Mouse (Mus musculus): ENCODE results near the gene Xpnpep2. TPM values are rescaled to one million over a fixed set of nuclear protein-coding genes. Genes with fewer than 3 reads are reported as not detected.

Xpnpep2 gene
- polyA plus RNA-seq, 1 experiment: 170 TPM

GRCm38 (mm10) chrX:48126903-48127476 lies 18.5 kb downstream of the Xpnpep2 start:
- no peaks in the 10 kb centered on the region for H3K27me3 ChIP-seq (ENCODE audit: control insufficient read depth, insufficient read depth, low read length)
- no peak overlapping the region for H3K27ac ChIP-seq (ENCODE audit: insufficient read depth, low read depth, low read length)
- no peaks in the 10 kb centered on the region for H3K4me1 ChIP-seq (ENCODE audit: control insufficient read depth, insufficient read depth, insufficient read length, low read length)
- WGBS: 82% methylated on average over 6 of the region's 6 CpGs
- H3K4me3 ChIP-seq (ENCODE audit: low read depth, low read length): no peak overlapping the region
- H3K36me3 ChIP-seq (ENCODE audit: control insufficient read depth, insufficient read depth, low read length): peaks cover 6% of the 10 kb centered on the region
- TF ChIP-seq CTCF (IDR thresholded peaks at IDR 0.05; ENCODE audit: extremely low read depth, insufficient read length, insufficient replicate concordance, low read depth, low read length) (no peak), POLR2A (IDR thresholded peaks at IDR 0.05; ENCODE audit: low read depth, low read length) (no peak)

- 66% methylated on average over 6 of the region's 6 CpGs for WGBS
- TF ChIP-seq CTCF (IDR thresholded peaks at IDR 0.05; ENCODE audit: extremely low read depth, insufficient read length, insufficient replicate concordance, low read depth, low read length) (no peak), POLR2A (IDR thresholded peaks at IDR 0.05; ENCODE audit: low read depth, low read length) (no peak)
- Histone ChIP-seq H3K4me1 (ENCODE audit: control insufficient read depth, insufficient read depth, insufficient read length, low read length) (no peaks in the 10 kb centered on the region), H3K27me3 (ENCODE audit: control insufficient read depth, insufficient read depth, low read length) (no peaks in the 10 kb centered on the region), H3K4me3 (ENCODE audit: low read depth, low read length) (no peak overlapping the region), H3K36me3 (ENCODE audit: control insufficient read depth, insufficient read depth, low read length) (peaks cover 6% of the 10 kb centered on the region), H3K27ac (ENCODE audit: insufficient read depth, low read depth, low read length) (no peak overlapping the region)
These were observed 19.1 kb downstream of the Xpnpep2 start for GRCm38 (mm10) chrX:48127502-48128218.

GRCm38 (mm10) chrX:48129167-48129566 lies 20.6 kb downstream of the Xpnpep2 start:
- no peak for TF ChIP-seq POLR2A (IDR thresholded peaks at IDR 0.05; ENCODE audit: low read depth, low read length)
- no peak for TF ChIP-seq CTCF (IDR thresholded peaks at IDR 0.05; ENCODE audit: extremely low read depth, insufficient read length, insufficient replicate concordance, low read depth, low read length)
- no peak overlapping the region for H3K27ac ChIP-seq (ENCODE audit: insufficient read depth, low read depth, low read length)
- H3K4me3 ChIP-seq (ENCODE audit: low read depth, low read length): no peak overlapping the region
- no peaks in the 10 kb centered on the region for H3K4me1 ChIP-seq (ENCODE audit: control insufficient read depth, insufficient read depth, insufficient read length, low read length)
- H3K36me3 ChIP-seq (ENCODE audit: control insufficient read depth, insufficient read depth, low read length): peaks cover 4% of the 10 kb centered on the region
- 73% methylated on average over 1 of the region's 1 CpGs for WGBS
- H3K27me3 ChIP-seq (ENCODE audit: control insufficient read depth, insufficient read depth, low read length): no peaks in the 10 kb centered on the region

- no peak overlapping the region for H3K27ac ChIP-seq (ENCODE audit: insufficient read depth, low read depth, low read length)
- WGBS: 90% methylated on average over 4 of the region's 4 CpGs
These were observed 28.4 kb downstream of the Xpnpep2 start for GRCm38 (mm10) chrX:48136935-48137334.

GRCm38 (mm10) chrX:48138011-48138410 lies 29.5 kb downstream of the Xpnpep2 start:
- Histone ChIP-seq H3K27me3 (ENCODE audit: control insufficient read depth, insufficient read depth, low read length) (no peaks in the 10 kb centered on the region), H3K27ac (ENCODE audit: insufficient read depth, low read depth, low read length) (no peak overlapping the region), H3K36me3 (ENCODE audit: control insufficient read depth, insufficient read depth, low read length) (no peaks in the 10 kb centered on the region), H3K4me1 (ENCODE audit: control insufficient read depth, insufficient read depth, insufficient read length, low read length) (peaks cover 20% of the 10 kb centered on the region; the same call in 1 of the 2 replicates), H3K4me3 (ENCODE audit: low read depth, low read length) (no peak overlapping the region)
- TF ChIP-seq CTCF (IDR thresholded peaks at IDR 0.05; ENCODE audit: extremely low read depth, insufficient read length, insufficient replicate concordance, low read depth, low read length): no peak
- no peak for TF ChIP-seq POLR2A (IDR thresholded peaks at IDR 0.05; ENCODE audit: low read depth, low read length)
- 77% methylated on average over 6 of the region's 6 CpGs for WGBS

More at GRCm38 (mm10) chrX:48136935-48137334, 28.4 kb downstream of the Xpnpep2 start:
- Histone ChIP-seq H3K36me3 (ENCODE audit: control insufficient read depth, insufficient read depth, low read length) (no peaks in the 10 kb centered on the region), H3K27me3 (ENCODE audit: control insufficient read depth, insufficient read depth, low read length) (no peaks in the 10 kb centered on the region), H3K4me3 (ENCODE audit: low read depth, low read length) (no peak overlapping the region), H3K4me1 (ENCODE audit: control insufficient read depth, insufficient read depth, insufficient read length, low read length) (peaks cover 11% of the 10 kb centered on the region; the same call in 1 of the 2 replicates)
- TF ChIP-seq POLR2A (IDR thresholded peaks at IDR 0.05; ENCODE audit: low read depth, low read length) (no peak), CTCF (IDR thresholded peaks at IDR 0.05; ENCODE audit: extremely low read depth, insufficient read length, insufficient replicate concordance, low read depth, low read length) (no peak)

- no peak for TF ChIP-seq CTCF (IDR thresholded peaks at IDR 0.05; ENCODE audit: extremely low read depth, insufficient read length, insufficient replicate concordance, low read depth, low read length)
- no peak for TF ChIP-seq POLR2A (IDR thresholded peaks at IDR 0.05; ENCODE audit: low read depth, low read length)
- Histone ChIP-seq H3K27ac (ENCODE audit: insufficient read depth, low read depth, low read length) (0 out of 2 replicates have a peak overlapping the region, but pooled peaks have one; percentile 4), H3K36me3 (ENCODE audit: control insufficient read depth, insufficient read depth, low read length) (no peaks in the 10 kb centered on the region), H3K27me3 (ENCODE audit: control insufficient read depth, insufficient read depth, low read length) (no peaks in the 10 kb centered on the region), H3K4me3 (ENCODE audit: low read depth, low read length) (peak overlapping the region; percentile 24; the same call in 1 of the 2 replicates), H3K4me1 (ENCODE audit: control insufficient read depth, insufficient read depth, insufficient read length, low read length) (peaks cover 20% of the 10 kb centered on the region; the same call in 1 of the 2 replicates)
- 45% methylated on average over 7 of the region's 7 CpGs for WGBS
These were observed 30.2 kb downstream of the Xpnpep2 start for GRCm38 (mm10) chrX:48138539-48139275.

Measured in small intestine, adult 2 months (tissue).